Mouse (Mus musculus): ENCODE measurements at regions not wholly inside any gene's neighbourhood (a gene's known extent, or its start where the extent isn't known, plus 50 kb on each side); places are given as distances from the start of the nearest gene placed in this dataset.

GRCm38 (mm10) chr7:39696589-39696988, 179.0 kb downstream of the Zfp619 start:
- no peak overlapping the region for H3K27ac ChIP-seq (ENCODE audit: control insufficient read depth, insufficient read depth, low read depth, low read length)
- H3K4me1 ChIP-seq (ENCODE audit: control insufficient read depth, insufficient read depth, low read length), result no peaks in the 10 kb centered on the region
- no peak overlapping the region for H3K4me3 ChIP-seq (ENCODE audit: control insufficient read depth, low read depth, low read length)
- H3K36me3 ChIP-seq (ENCODE audit: control insufficient read depth, insufficient read depth, low read length), result no peaks in the 10 kb centered on the region
- H3K27me3 ChIP-seq (ENCODE audit: control insufficient read depth, insufficient read depth, low read length), result no peaks in the 10 kb centered on the region
- TF ChIP-seq POLR2A (IDR thresholded peaks at IDR 0.05; ENCODE audit: control insufficient read depth, low read depth, low read length), result no peak
- TF ChIP-seq CTCF (IDR thresholded peaks at IDR 0.05; ENCODE audit: control insufficient read depth, insufficient read depth, insufficient replicate concordance, low read depth, low read length), result no peak

DNA sequence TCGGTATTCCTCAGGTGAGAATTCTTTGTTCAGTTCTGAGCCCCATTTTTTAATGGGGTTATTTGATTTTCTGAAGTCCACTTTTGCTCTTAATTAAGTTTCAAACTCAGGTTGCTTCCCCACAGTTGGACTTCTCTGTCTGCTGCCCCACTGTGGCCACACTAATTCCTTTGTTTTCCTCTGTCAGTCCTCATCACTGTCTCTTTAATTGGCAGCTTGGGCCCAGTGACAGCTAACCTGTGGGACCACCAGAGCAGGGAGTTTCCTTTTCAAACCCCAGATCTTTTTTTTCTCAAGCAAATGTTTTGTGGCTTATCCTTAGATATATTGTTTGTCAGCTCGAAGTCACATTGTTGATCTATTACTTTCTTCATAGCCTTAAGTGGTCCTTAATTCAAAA, 183.9 kb downstream of the Zfp619 start:
- TF ChIP-seq CTCF (IDR thresholded peaks at IDR 0.05; ENCODE audit: control insufficient read depth, insufficient read depth, insufficient replicate concordance, low read depth, low read length) (no peak), POLR2A (IDR thresholded peaks at IDR 0.05; ENCODE audit: control insufficient read depth, low read depth, low read length) (no peak)
- no peak overlapping the region for H3K4me3 ChIP-seq (ENCODE audit: control insufficient read depth, low read depth, low read length)

GRCm38 (mm10) chr7:39705118-39706095, 187.8 kb downstream of the Zfp619 start:
- TF ChIP-seq CTCF (IDR thresholded peaks at IDR 0.05; ENCODE audit: control insufficient read depth, insufficient read depth, insufficient replicate concordance, low read depth, low read length) (no peak), POLR2A (IDR thresholded peaks at IDR 0.05; ENCODE audit: control insufficient read depth, low read depth, low read length) (no peak)
- Histone ChIP-seq H3K4me1 (ENCODE audit: control insufficient read depth, insufficient read depth, low read length) (no peaks in the 10 kb centered on the region), H3K4me3 (ENCODE audit: control insufficient read depth, low read depth, low read length) (no peak overlapping the region), H3K27ac (ENCODE audit: control insufficient read depth, insufficient read depth, low read depth, low read length) (no peak overlapping the region), H3K27me3 (ENCODE audit: control insufficient read depth, insufficient read depth, low read length) (no peaks in the 10 kb centered on the region), H3K36me3 (ENCODE audit: control insufficient read depth, insufficient read depth, low read length) (no peaks in the 10 kb centered on the region)

More for the DNA sequence above, 183.9 kb downstream of the Zfp619 start:
- H3K4me1 ChIP-seq (ENCODE audit: control insufficient read depth, insufficient read depth, low read length), result no peaks in the 10 kb centered on the region
- no peaks in the 10 kb centered on the region for H3K27me3 ChIP-seq (ENCODE audit: control insufficient read depth, insufficient read depth, low read length)
- no peaks in the 10 kb centered on the region for H3K36me3 ChIP-seq (ENCODE audit: control insufficient read depth, insufficient read depth, low read length)
- no peak overlapping the region for H3K27ac ChIP-seq (ENCODE audit: control insufficient read depth, insufficient read depth, low read depth, low read length)

GRCm38 (mm10) chr7:39706606-39707005, 189.0 kb downstream of the Zfp619 start:
- no peak overlapping the region for H3K4me3 ChIP-seq (ENCODE audit: control insufficient read depth, low read depth, low read length)
- no peaks in the 10 kb centered on the region for H3K36me3 ChIP-seq (ENCODE audit: control insufficient read depth, insufficient read depth, low read length)
- H3K4me1 ChIP-seq (ENCODE audit: control insufficient read depth, insufficient read depth, low read length), result no peaks in the 10 kb centered on the region

GRCm38 (mm10) chr7:39716340-39717150, 199.0 kb downstream of the Zfp619 start:
- Histone ChIP-seq H3K27me3 (ENCODE audit: control insufficient read depth, insufficient read depth, low read length) (no peaks in the 10 kb centered on the region), H3K4me3 (ENCODE audit: control insufficient read depth, low read depth, low read length) (no peak overlapping the region), H3K4me1 (ENCODE audit: control insufficient read depth, insufficient read depth, low read length) (no peaks in the 10 kb centered on the region), H3K36me3 (ENCODE audit: control insufficient read depth, insufficient read depth, low read length) (no peaks in the 10 kb centered on the region), H3K27ac (ENCODE audit: control insufficient read depth, insufficient read depth, low read depth, low read length) (no peak overlapping the region)
- TF ChIP-seq CTCF (IDR thresholded peaks at IDR 0.05; ENCODE audit: control insufficient read depth, insufficient read depth, insufficient replicate concordance, low read depth, low read length), result no peak
- no peak for TF ChIP-seq POLR2A (IDR thresholded peaks at IDR 0.05; ENCODE audit: control insufficient read depth, low read depth, low read length)

More at GRCm38 (mm10) chr7:39706606-39707005, 189.0 kb downstream of the Zfp619 start:
- H3K27me3 ChIP-seq (ENCODE audit: control insufficient read depth, insufficient read depth, low read length), result no peaks in the 10 kb centered on the region
- no peak overlapping the region for H3K27ac ChIP-seq (ENCODE audit: control insufficient read depth, insufficient read depth, low read depth, low read length)
- no peak for TF ChIP-seq POLR2A (IDR thresholded peaks at IDR 0.05; ENCODE audit: control insufficient read depth, low read depth, low read length)
- no peak for TF ChIP-seq CTCF (IDR thresholded peaks at IDR 0.05; ENCODE audit: control insufficient read depth, insufficient read depth, insufficient replicate concordance, low read depth, low read length)

- no peak overlapping the region for H3K27ac ChIP-seq (ENCODE audit: control insufficient read depth, insufficient read depth, low read depth, low read length)
Observed at GRCm38 (mm10) chr7:39727935-39728557, 210.5 kb downstream of the Zfp619 start.

More at GRCm38 (mm10) chr7:39727935-39728557, 210.5 kb downstream of the Zfp619 start:
- Histone ChIP-seq H3K4me3 (ENCODE audit: control insufficient read depth, low read depth, low read length) (peak overlapping the region; percentile 37), H3K36me3 (ENCODE audit: control insufficient read depth, insufficient read depth, low read length) (no peaks in the 10 kb centered on the region), H3K27me3 (ENCODE audit: control insufficient read depth, insufficient read depth, low read length) (no peaks in the 10 kb centered on the region), H3K4me1 (ENCODE audit: control insufficient read depth, insufficient read depth, low read length) (no peaks in the 10 kb centered on the region; the same call in none of the 2 replicates)
- no peak for TF ChIP-seq CTCF (IDR thresholded peaks at IDR 0.05; ENCODE audit: control insufficient read depth, insufficient read depth, insufficient replicate concordance, low read depth, low read length)
- TF ChIP-seq POLR2A (IDR thresholded peaks at IDR 0.05; ENCODE audit: control insufficient read depth, low read depth, low read length), result no peak
